Comparison of ENCODE assay signal across 8 mouse cellular contexts in the genomic region with DNA sequence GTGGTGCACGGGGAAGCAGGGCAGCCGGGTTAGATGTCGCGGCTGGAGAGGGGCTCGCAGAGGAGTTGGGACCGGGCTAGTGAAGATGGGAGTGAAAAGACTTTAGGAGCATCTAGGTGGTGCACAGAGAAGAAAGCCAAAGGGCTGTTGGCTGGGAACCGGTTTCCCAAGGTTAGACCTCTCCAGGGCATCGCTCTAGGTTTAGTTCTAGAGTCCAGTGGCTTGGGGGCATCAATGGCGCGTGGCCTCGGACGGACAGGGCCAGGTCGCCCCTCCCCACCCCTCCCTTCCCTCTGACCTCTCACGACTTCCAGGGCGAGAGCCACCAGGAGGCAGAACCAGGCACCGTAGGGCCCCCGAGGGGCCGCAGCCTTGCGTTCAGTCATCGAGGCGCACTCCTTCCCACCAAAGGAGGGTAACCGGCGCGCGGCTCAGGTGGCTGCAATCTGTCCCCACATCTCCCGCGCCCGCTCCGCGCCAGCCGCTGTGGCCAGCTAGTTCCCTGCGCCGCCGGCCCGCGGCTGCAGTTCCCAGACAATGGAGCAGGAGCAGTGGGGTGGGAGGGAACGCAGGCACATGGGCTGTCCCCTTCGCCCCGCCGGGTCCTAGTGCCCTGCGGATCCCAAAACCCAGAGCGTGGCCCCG. TPM values are rescaled to one million over a fixed set of nuclear protein-coding genes. Genes with fewer than 3 reads are reported as not detected.
DNase-seq lines count a peak whose midpoint lies in the region; ATAC-seq lines count a peak whose summit lies in the region.

No protein-coding gene starts in this region.

- peak overlapping the region; percentile 93 for H3K4me2 ChIP-seq in hindbrain, embryonic 13.5 days
- H3K4me2 ChIP-seq in lung, embryonic 16.5 days (ENCODE audit: low read depth, low read length), result peak overlapping the region; percentile 85

- H3K4me3 ChIP-seq in hindbrain, embryonic 13.5 days, result peak overlapping the region; percentile 84
- peak overlapping the region; percentile 86 for H3K4me3 ChIP-seq in lung, embryonic 16.5 days (ENCODE audit: low read length)

- H3K27me3 ChIP-seq in hindbrain, embryonic 13.5 days, result no peaks in the 10 kb centered on the region
- no peaks in the 10 kb centered on the region for H3K27me3 ChIP-seq in lung, embryonic 16.5 days (ENCODE audit: control insufficient read depth, insufficient read depth, low read depth, low read length)

- H3K4me1 ChIP-seq in hindbrain, embryonic 13.5 days (replicated peaks), result peaks cover 34% of the 10 kb centered on the region
- H3K4me1 ChIP-seq in lung, embryonic 16.5 days (replicated peaks; ENCODE audit: control insufficient read depth, insufficient read depth, low read length), result peaks cover 26% of the 10 kb centered on the region

- peak; percentile 73 for DNase-seq in R1 (ENCODE audit: low read depth, low spot score)
- DNase-seq in cerebellum, postnatal 14 days, result peak; percentile 91 to 92
- DNase-seq in frontal cortex, postnatal 36 days (ENCODE audit: low spot score in 2 of 2), result peak; percentile 89 to 91
- DNase-seq in layer of hippocampus, postnatal 14 days (ENCODE audit: low spot score in 2 of 2), result peak; percentile 79 to 87
- DNase-seq in ovary, postnatal 36 days (ENCODE audit: low spot score), result peak; percentile 80
- DNase-seq in urinary bladder, postnatal 4 days (ENCODE audit: low spot score in 2 of 2), result peak; percentile 71 to 74

- H3K9ac ChIP-seq in hindbrain, embryonic 13.5 days, result peak overlapping the region; percentile 98
- H3K9ac ChIP-seq in lung, embryonic 16.5 days (ENCODE audit: low read length), result peak overlapping the region; percentile 88

- ATAC-seq in hindbrain, embryonic 13.5 days (ENCODE audit: low FRiP score), result peak; percentile 94
- peak; percentile 95 for ATAC-seq in lung, embryonic 16.5 days (ENCODE audit: low read depth)

- peaks cover 66% of the 10 kb centered on the region for H3K36me3 ChIP-seq in hindbrain, embryonic 13.5 days
- peaks cover 47% of the 10 kb centered on the region for H3K36me3 ChIP-seq in lung, embryonic 16.5 days (ENCODE audit: control insufficient read depth, insufficient read depth, low read length)

- WGBS in hindbrain, embryonic 13.5 days, result 0% methylated on average over 42 of the region's 43 CpGs
- WGBS in lung, embryonic 16.5 days, result under 1% methylated on average over 36 of the region's 43 CpGs

- peak overlapping the region; percentile 96 for H3K27ac ChIP-seq in hindbrain, embryonic 13.5 days
- peak overlapping the region; percentile 84 for H3K27ac ChIP-seq in lung, embryonic 16.5 days (ENCODE audit: low read length)

- H3K9me3 ChIP-seq in hindbrain, embryonic 13.5 days, result no peaks in the 10 kb centered on the region
- H3K9me3 ChIP-seq in lung, embryonic 16.5 days (ENCODE audit: control insufficient read depth, low read length), result no peaks in the 10 kb centered on the region

RNA-seq across cellular contexts. Expression of a gene that starts 0.4 kb away (rescaled TPM):
- 174 and 180 TPM in 2 replicates for polyA plus RNA-seq in hindbrain, embryonic 13.5 days (2015; fragmentation: Nextera tagmentation; extraction: Ambion mirVana)
- total RNA-seq in layer of hippocampus, postnatal 14 days (2021), result 100 to 1,000 TPM; 221 to 224 TPM
- polyA plus RNA-seq in lung, embryonic 16.5 days (2015; fragmentation: Nextera tagmentation; extraction: Ambion mirVana), result 66.5 and 71.7 TPM in 2 replicates

RNA-seq across cellular contexts. Expression of a gene that starts 12.4 kb away (rescaled TPM):
- polyA plus RNA-seq in hindbrain, embryonic 13.5 days (2015; fragmentation: Nextera tagmentation; extraction: Ambion mirVana), result 34.2 and 34.3 TPM in 2 replicates
- 10 to 100 TPM; 33.2 to 40.9 TPM for total RNA-seq in layer of hippocampus, postnatal 14 days (2021)
- polyA plus RNA-seq in lung, embryonic 16.5 days (2015; fragmentation: Nextera tagmentation; extraction: Ambion mirVana), result 145 and 147 TPM in 2 replicates

RNA-seq across cellular contexts. Expression of a gene that starts 25.7 kb away (rescaled TPM):
- 40.2 and 42.9 TPM in 2 replicates for polyA plus RNA-seq in hindbrain, embryonic 13.5 days (2015; fragmentation: Nextera tagmentation; extraction: Ambion mirVana)
- 100 to 1,000 TPM; 198 to 203 TPM for total RNA-seq in layer of hippocampus, postnatal 14 days (2021)
- 33.0 and 34.4 TPM in 2 replicates for polyA plus RNA-seq in lung, embryonic 16.5 days (2015; fragmentation: Nextera tagmentation; extraction: Ambion mirVana)

RNA-seq across cellular contexts. Expression of a gene that starts 29.8 kb away (rescaled TPM):
- polyA plus RNA-seq in hindbrain, embryonic 13.5 days (2015; fragmentation: Nextera tagmentation; extraction: Ambion mirVana), result 0.25 and 0.36 TPM in 2 replicates
- 1 to 10 TPM; 1.8 to 3.0 TPM for total RNA-seq in layer of hippocampus, postnatal 14 days (2021)
- 0.50 and 0.83 TPM in 2 replicates for polyA plus RNA-seq in lung, embryonic 16.5 days (2015; fragmentation: Nextera tagmentation; extraction: Ambion mirVana)

RNA-seq across cellular contexts. Expression of a gene that starts 39.5 kb away (rescaled TPM):
- polyA plus RNA-seq in hindbrain, embryonic 13.5 days (2015; fragmentation: Nextera tagmentation; extraction: Ambion mirVana), result not detected in 2 replicates
- total RNA-seq in layer of hippocampus, postnatal 14 days (2021), result under 1 TPM; 0.14 to 0.41 TPM
- polyA plus RNA-seq in lung, embryonic 16.5 days (2015; fragmentation: Nextera tagmentation; extraction: Ambion mirVana), result 0.10 and 0.55 TPM in 2 replicates

Comparison
In these comparisons a context has a peak if more than half of its experiments do, and no peak if none do; other contexts are left out.
1. Peak in every context shown above with its lines: DNase-seq, ATAC-seq, H3K4me3 ChIP-seq and H3K27ac ChIP-seq.